Mouse (Mus musculus) spleen, adult 2 months (tissue): ENCODE data around the gene Rnf138rt1.

Experiments
- CTCF ChIP-seq: fragments of 200-500 bp; IDR thresholded peaks from 2 replicates; pipeline ENCODE4 v1.5.1; 2011; ENCODE audit warnings: mild to moderate bottlenecking, inconsistent platforms; ENCODE audit not compliant: insufficient read depth, insufficient read length, insufficient replicate concordance; ENCODE audit errors: extremely low read depth
- POLR2A ChIP-seq: fragments of 200-500 bp; IDR thresholded peaks from 2 replicates; pipeline ENCODE4 v1.6.1; 2011; ENCODE audit warnings: low read depth, low read length, inconsistent platforms

DNA sequence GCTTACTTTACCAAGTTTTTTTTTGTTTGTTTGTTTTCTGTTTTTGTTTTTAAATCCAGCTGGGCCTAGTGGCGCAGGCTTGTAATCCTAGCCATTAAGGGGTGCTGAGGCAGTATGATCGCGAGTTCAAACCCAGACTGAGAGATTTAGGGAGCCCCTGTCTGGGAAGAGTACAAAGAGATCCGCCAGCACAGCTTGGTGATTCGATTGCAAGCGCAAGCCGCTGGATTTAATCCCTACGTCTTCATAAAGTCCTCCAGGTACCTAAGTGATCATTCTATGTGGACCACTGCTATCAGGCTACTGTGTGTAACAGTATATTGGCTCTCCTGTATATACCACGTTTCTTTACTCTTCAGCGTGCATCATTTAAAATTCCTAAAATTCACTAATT lies 303 bp upstream of the Rnf138rt1 start:
- no peak for TF ChIP-seq CTCF
- no peak for TF ChIP-seq POLR2A
